Mouse (Mus musculus) NIH3T3 (cell line): ENCODE results near the gene Zfp790.

Experiments
- DNase-seq: peaks from one replicate; pipeline ENCODE4 v3.0.0-alpha.2; 2012; ENCODE audit warnings: low read depth

Zfp790 gene

DNA sequence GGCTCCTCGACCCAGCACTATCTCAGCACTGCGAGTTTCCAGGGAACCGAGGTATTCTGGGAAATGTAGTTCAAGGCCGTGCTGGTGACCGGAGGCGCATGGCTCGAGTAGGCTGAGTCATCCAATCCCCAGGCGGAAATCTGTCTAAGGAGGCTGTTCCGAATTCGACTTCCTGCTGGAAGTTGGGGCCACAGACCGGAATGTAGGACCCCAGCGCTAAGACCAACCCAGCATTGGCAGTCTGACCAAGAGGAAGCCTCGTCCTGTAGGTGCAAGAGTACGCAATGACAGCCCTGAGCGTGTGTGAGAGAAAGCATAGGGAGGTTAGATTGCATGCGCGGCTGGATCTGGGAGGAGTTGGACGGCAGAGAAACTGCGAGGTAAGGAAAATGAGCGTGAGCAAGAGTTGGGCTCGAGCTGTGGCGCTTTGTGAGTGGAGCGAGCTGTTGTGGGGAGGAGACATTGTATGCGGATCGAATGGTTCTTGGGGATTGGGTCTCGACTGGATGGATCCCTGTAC is at the start of gene Zfp790:
Gene Zfp790 (plus strand): TSS at position 205 of the 520 bp plus-strand sequence.
- peak; percentile 94 for DNase-seq

DNA sequence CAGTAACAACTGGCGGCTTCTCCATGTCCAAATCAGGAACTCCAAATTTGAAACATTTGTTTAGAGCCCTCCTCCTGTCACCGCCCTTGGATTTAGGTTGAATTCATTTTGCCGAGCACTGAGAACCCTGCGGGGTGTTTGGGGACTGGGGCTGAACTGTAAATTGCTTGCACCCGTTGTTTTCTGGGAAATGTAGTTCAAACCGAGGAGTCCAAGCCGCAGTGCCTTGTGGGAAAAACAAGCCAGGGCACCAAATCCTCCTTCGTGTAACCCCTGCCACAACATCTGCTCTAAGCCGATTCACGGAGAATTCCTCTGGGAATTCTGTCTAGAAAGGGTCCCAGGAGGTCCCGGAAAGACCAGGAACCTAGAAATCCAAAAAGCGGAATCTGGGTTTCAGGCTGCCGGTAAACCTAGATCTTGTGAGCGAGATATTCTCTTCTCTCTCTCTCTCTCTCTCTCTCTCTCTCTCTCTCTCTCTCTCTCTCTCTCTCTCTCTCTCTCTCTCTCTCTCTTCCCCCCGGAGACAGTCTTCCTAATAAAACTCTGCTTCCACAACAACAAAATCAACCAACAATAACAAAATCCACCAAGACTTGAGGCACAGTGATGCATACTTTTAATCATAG is 48.7 kb upstream of the Zfp790 start:
- DNase-seq, result peak; percentile 90

- peak; percentile 92 for DNase-seq
Observed at GRCm38 (mm10) chr7:29768090-29768900, 47.6 kb upstream of the Zfp790 start, which contains the start of gene Zfp84. Gene Zfp84, plus strand, starts transcription at chr7:29768552.

DNA sequence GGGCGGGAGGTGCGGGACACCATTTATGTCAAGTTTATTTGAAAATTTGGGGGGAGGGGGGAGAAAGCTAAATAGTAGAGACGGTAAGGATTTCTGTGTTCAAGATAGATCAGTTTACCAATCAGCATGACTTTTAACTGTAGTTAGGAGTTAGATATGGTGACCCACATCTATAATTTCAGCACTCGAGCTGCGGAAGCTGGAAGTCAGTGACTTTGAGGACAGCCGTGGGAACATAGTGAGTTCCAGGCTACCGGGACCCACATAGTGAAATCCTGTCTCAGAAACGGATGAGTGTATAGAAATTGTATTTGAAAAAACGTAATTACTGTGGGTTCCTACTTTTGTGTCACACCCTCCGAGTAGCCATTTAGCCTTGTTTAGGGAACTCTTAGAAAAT is 46.9 kb upstream of the Zfp790 start:
- DNase-seq, result no peak

- DNase-seq, result no peak
Observed at GRCm38 (mm10) chr7:29773503-29773902, 42.4 kb upstream of the Zfp790 start.

DNA sequence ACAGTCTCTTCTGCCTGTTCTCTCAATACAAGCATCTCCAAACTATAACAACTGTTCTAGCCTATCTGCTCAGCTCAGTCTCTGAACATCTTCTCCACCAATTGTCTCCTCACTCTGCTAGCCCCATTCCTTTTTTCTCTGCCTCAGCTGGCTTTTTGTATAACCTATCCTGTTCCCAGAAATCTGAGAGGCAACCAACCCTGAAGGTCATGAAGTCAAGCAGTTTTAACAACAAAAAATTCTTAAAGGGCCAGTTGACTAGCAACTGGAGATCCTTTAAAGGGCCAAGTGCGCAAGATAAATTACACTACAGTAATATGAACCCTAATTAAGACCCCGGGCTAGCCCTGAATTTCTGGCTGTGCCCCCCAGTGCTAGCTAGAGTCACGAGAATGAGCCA is 41.5 kb upstream of the Zfp790 start:
- DNase-seq, result no peak

DNA sequence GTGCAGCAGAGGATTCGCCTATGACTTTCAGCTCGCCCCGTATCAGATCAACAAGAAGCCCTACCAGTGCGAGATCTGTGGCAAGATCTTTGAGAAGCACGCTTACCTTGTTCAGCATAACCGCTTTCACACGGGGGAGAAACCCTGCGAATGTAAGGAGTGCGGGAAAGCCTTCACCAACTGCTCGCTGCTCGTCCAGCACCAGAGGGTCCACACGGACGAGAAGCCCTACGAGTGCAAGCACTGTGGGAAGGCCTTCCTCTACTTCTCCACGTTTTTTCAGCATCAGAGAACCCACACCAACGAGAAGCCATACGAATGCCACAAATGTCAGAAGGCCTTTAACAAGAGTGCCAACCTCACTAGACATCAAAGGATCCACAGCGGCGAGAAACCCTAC is 39.3 kb upstream of the Zfp790 start:
- DNase-seq, result no peak

DNA sequence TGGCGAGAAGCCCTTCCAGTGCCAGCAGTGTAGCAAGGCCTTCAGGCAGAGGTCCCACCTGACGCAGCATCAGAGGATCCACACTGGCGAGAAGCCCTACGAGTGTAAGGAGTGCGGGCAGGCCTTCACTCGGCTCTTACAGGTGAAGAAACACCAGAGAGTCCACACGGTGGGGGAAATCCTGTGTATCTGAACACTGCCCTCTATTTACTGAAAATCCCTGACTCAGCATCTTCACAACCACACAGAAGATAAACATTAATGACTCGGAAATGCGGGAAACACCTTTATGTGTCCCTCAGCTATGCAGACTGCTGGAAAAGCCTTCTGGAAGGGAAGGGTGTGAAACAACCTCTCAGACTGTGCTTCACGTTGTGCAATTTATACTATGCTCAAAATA is 38.5 kb upstream of the Zfp790 start:
- DNase-seq, result no peak

DNA sequence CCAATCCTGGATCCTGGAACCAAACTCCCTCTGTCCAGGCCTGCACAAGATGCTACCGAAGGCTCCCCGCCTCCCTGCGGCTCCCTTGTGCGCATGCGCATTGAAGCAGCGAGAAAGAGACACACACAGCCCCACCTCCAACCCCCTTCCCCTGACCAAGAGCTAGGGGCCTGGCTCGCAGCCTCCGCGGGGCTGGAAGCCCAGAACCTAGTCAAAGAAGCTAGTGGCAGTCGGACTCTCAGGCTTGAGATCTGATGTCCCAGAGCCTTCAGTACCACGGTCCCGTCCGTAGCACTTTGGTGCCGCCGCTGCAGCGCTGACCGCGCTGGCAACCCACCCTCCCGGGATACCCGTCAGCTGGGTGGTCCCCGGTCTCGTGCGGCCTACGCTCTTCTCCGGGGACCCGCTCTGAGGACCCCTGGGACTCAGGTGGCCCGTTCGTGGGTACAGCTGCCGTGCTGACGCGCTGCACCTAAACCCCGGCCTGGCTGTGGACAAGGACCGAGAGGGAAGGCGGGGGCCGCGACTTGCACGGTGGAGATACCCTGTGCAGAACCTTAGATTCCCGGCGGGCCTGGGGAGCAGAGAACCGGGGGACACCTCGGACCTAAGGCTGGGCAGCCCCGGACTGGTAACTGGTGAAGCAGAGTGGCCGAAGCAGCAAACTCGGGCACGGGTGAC is 31.9 kb upstream of the Zfp790 start, which contains the start of gene Zfp30:
Gene Zfp30 (plus strand): TSS at position 128 of the 681 bp plus-strand sequence.
- DNase-seq, result peak; percentile 96

- DNase-seq, result peak; percentile 45
Observed at GRCm38 (mm10) chr7:29785023-29785422, 30.9 kb upstream of the Zfp790 start.

GRCm38 (mm10) chr7:29785888-29786287 is 30.0 kb upstream of the Zfp790 start:
- no peak for DNase-seq

DNA sequence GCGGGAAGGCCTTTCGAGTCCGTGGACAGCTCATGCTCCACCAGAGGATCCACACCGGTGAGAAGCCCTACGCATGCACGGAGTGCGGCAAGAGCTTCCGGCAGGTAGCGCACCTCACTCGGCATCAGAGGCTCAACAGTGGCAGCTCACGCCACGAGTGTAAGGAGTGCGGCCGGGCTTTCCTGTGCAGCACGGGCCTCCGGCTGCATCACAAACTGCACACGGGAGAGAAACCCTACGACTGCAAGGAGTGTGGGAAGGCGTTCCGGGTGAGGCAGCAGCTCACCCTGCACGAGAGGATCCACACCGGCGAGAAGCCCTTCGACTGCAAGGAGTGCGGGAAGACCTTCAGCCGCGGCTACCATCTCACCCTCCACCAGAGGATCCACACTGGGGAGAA is 23.0 kb upstream of the Zfp790 start:
- DNase-seq, result peak; percentile 38

DNA sequence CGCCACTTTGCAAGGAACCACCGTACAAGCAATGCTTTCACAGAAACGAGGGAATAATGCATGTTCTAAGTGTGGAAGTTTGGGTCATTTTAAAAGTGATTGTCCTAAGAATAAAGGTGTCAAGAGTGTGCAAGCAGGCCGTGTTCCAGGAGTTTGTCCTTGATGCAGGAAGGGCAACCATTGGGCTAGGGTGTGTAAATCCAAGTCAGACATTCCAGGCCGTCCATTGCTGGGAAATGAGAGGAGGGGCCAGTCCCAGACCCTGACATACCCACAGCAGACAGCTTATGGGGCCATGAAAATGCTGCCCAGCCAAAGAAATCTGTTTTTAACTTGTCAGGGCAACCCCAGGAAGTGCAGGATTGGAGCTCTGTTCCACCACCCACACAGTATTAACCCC is 8.9 kb upstream of the Zfp790 start:
- DNase-seq, result no peak

DNA sequence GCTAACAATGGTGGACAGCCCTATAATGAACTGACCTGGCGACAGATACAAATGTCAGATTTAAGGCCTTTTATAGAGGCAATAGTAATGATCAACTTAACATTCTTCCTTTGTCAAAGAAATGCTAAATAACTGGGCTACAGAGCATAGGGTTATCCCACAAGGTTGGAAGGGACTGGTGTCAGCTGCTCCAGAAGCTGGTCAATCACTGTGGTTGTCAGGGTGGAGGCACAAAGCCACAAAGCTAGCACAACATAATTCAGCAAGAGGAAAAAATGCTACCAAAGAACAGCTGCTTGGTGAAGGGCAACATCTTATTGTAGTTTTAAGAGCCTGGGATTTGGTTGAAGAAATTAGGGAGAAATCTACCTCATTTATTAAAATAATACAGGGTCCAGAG is 3.7 kb upstream of the Zfp790 start:
- no peak for DNase-seq

DNA sequence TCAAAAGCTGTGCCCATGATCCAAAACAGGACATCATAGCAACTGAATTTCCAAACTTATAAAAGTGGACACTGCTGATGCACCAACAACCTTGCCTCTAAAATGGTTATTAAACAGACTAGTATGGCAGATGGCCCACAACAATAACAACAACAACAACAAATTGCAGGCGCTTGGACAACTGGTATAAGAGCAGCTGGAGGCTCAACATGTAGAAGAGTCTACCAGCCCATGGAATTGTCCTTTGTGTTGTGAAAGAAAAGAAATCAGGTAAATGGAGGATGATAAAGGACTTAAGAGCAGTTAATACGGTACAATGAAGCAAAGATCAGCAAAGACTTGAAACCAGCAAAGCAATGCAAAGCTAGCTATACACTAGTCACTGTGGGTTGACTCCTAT is 1.5 kb upstream of the Zfp790 start:
- DNase-seq, result no peak

DNA sequence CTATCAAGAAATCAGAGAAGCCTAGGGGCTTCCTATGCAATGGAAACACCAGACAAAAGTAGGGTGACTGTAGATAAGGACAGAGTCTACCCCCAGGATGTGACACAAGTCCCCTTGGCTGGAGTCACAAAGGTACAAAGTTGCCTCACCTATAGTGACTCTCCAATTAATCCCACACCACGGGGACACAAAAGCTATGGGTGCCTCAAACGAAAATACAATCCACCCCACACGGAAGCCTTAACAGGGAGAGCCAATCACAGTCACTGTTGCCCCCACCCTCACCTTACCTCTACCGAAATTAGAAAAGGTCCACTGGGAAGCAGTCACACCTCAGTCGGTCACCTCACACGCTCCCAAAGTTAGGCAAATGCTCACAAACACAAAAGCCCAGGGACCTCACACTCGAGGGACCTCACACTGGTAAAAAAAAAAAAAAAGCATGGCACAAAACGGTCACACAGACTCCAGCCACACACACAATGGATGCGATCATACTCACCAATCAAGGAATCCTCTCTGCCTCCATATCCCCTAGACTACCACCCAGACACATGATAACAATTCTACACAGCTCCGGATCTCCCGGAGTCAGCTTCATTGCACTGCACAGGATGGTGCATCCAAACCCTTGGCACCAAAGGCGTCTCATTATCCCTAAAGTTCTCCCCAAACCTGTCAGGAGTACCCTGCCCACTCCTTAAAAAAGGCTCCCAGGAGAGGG is 691 bp upstream of the Zfp790 start:
- DNase-seq, result no peak

GRCm38 (mm10) chr7:29818619-29819254 is 2.8 kb downstream of the Zfp790 start:
- peak; percentile 83 for DNase-seq

GRCm38 (mm10) chr7:29828001-29828400 is 12.1 kb downstream of the Zfp790 start:
- DNase-seq, result no peak

GRCm38 (mm10) chr7:29829804-29830203 is 13.9 kb downstream of the Zfp790 start:
- DNase-seq, result no peak

- no peak for DNase-seq
Observed at GRCm38 (mm10) chr7:29836816-29837215, 20.9 kb downstream of the Zfp790 start.

GRCm38 (mm10) chr7:29839256-29839655 is 23.3 kb downstream of the Zfp790 start:
- DNase-seq, result no peak
